Mouse (Mus musculus): ENCODE measurements at regions not wholly inside any gene's neighbourhood (a gene's known extent, or its start where the extent isn't known, plus 50 kb on each side); places are given as distances from the start of the nearest gene placed in this dataset.

DNA sequence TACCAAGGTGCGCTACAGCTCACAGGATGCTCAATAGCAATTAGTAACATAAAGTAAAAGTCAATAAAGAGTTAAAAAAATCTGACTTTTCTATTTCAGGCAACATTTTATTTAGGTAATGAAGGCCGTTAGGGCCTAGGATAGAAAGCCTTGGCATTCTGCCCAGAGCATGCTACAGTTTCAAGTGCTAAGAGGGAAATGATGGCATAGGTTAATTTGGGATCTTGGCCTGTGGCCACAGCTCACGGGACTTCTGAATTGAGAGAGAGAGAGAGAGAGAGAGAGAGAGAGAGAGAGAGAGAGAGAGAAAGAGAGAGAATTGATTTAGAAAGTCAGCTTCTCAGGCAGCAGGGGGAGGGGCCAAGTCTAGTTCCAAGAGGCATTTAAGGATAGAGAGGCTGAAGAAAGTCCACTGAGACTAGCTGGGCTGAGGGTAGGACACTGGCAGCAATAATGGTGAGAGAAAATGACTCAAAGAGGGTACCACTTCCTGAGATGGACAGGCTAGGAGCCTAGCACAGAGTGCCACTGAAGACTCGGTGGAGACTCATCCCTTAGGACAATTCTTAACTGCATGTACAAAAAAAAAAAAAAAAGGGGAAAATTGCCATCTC is 52.6 kb upstream of the Klf14 start:
- Histone ChIP-seq H3K4me2 (replicated peaks; ENCODE audit: low read depth, low read length, severe bottlenecking) (no peak overlapping the region), H3K9ac (ENCODE audit: low read depth, low read length, severe bottlenecking) (no peak overlapping the region), H3K9me3 (ENCODE audit: control insufficient read depth, low read length) (no peaks in the 10 kb centered on the region), H3K27me3 (ENCODE audit: control insufficient read depth, insufficient read depth, low read length) (no peaks in the 10 kb centered on the region), H3K27ac (replicated peaks; ENCODE audit: low read depth, low read length) (0 out of 2 replicates have a peak overlapping the region, but pooled peaks have one; percentile 38), H3K4me1 (ENCODE audit: control insufficient read depth, insufficient read depth, low read length) (peaks cover 17% of the 10 kb centered on the region), H3K36me3 (ENCODE audit: control insufficient read depth, insufficient read depth, low read length) (no peaks in the 10 kb centered on the region), H3K4me3 (replicated peaks; ENCODE audit: low read length) (no peak overlapping the region)
- ATAC-seq (ENCODE audit: low FRiP score, low read depth), result peak; percentile 67
- TF ChIP-seq POLR2A (IDR thresholded peaks at IDR 0.05; ENCODE audit: borderline replicate concordance, extremely low read depth, insufficient read depth, insufficient read length), result no peak
- DNase-seq (ENCODE audit: low spot score), result peak; percentile 96
- WGBS, result 29% methylated on average over 4 of the region's 4 CpGs

GRCm38 (mm10) chr6:31016566-31016965 is 57.7 kb upstream of the Klf14 start:
- ATAC-seq (ENCODE audit: low FRiP score, low read depth) (no peak), DNase-seq (ENCODE audit: low spot score) (no peak)
- 66% methylated on average over 7 of the region's 7 CpGs for WGBS
- H3K9me3 ChIP-seq (ENCODE audit: control insufficient read depth, low read length), result no peaks in the 10 kb centered on the region
- H3K27ac ChIP-seq (replicated peaks; ENCODE audit: low read depth, low read length), result no peak overlapping the region
- H3K4me2 ChIP-seq (replicated peaks; ENCODE audit: low read depth, low read length, severe bottlenecking), result no peak overlapping the region
- no peaks in the 10 kb centered on the region for H3K36me3 ChIP-seq (ENCODE audit: control insufficient read depth, insufficient read depth, low read length)
- H3K9ac ChIP-seq (ENCODE audit: low read depth, low read length, severe bottlenecking), result no peak overlapping the region
- TF ChIP-seq POLR2A (IDR thresholded peaks at IDR 0.05; ENCODE audit: borderline replicate concordance, extremely low read depth, insufficient read depth, insufficient read length), result no peak
- H3K27me3 ChIP-seq (ENCODE audit: control insufficient read depth, insufficient read depth, low read length), result no peaks in the 10 kb centered on the region
- no peak overlapping the region for H3K4me3 ChIP-seq (replicated peaks; ENCODE audit: low read length)
- H3K4me1 ChIP-seq (ENCODE audit: control insufficient read depth, insufficient read depth, low read length), result peaks cover 9% of the 10 kb centered on the region

- 89% methylated on average over 5 of the region's 5 CpGs for WGBS
- no peaks in the 10 kb centered on the region for H3K36me3 ChIP-seq (ENCODE audit: control insufficient read depth, insufficient read depth, low read length)
- no peak overlapping the region for H3K9ac ChIP-seq (ENCODE audit: low read depth, low read length, severe bottlenecking)
- no peaks in the 10 kb centered on the region for H3K27me3 ChIP-seq (ENCODE audit: control insufficient read depth, insufficient read depth, low read length)
- H3K4me2 ChIP-seq (replicated peaks; ENCODE audit: low read depth, low read length, severe bottlenecking), result no peak overlapping the region
- H3K27ac ChIP-seq (replicated peaks; ENCODE audit: low read depth, low read length), result no peak overlapping the region
- no peak for DNase-seq (ENCODE audit: low spot score)
- H3K4me3 ChIP-seq (replicated peaks; ENCODE audit: low read length), result no peak overlapping the region
- H3K9me3 ChIP-seq (ENCODE audit: control insufficient read depth, low read length), result no peaks in the 10 kb centered on the region
- ATAC-seq (ENCODE audit: low FRiP score, low read depth), result no peak
- no peaks in the 10 kb centered on the region for H3K4me1 ChIP-seq (ENCODE audit: control insufficient read depth, insufficient read depth, low read length)
- TF ChIP-seq POLR2A (IDR thresholded peaks at IDR 0.05; ENCODE audit: borderline replicate concordance, extremely low read depth, insufficient read depth, insufficient read length), result no peak
Observed at GRCm38 (mm10) chr6:31021776-31022175, 62.9 kb upstream of the Klf14 start.

DNA sequence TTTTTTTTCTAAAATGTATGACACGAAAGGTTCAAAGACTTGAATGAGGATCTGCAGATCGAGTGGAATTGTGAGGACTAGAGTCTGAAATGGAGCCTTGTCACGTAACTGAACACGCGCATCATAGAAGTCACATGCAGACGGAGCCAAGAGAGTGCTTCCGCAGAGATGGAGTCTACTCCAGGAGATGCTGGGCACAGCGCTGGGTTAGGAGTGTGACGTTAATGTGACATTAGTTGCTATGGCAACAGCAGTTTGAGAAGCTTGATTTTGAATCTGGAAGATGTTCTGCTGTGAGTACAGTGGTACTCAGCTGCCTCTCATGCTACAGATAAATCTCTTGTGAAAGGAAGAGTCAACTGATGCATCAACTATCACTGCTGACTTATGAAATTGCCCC is 70.9 kb upstream of the Klf14 start:
- H3K27ac ChIP-seq (replicated peaks; ENCODE audit: low read depth, low read length), result no peak overlapping the region
- H3K4me2 ChIP-seq (replicated peaks; ENCODE audit: low read depth, low read length, severe bottlenecking), result no peak overlapping the region
- no peak overlapping the region for H3K4me3 ChIP-seq (replicated peaks; ENCODE audit: low read length)
- H3K36me3 ChIP-seq (ENCODE audit: control insufficient read depth, insufficient read depth, low read length), result no peaks in the 10 kb centered on the region
- 86% methylated on average over 9 of the region's 9 CpGs for WGBS
- ATAC-seq (ENCODE audit: low FRiP score, low read depth), result no peak
- no peak overlapping the region for H3K9ac ChIP-seq (ENCODE audit: low read depth, low read length, severe bottlenecking)
- H3K27me3 ChIP-seq (ENCODE audit: control insufficient read depth, insufficient read depth, low read length), result no peaks in the 10 kb centered on the region
- no peaks in the 10 kb centered on the region for H3K4me1 ChIP-seq (ENCODE audit: control insufficient read depth, insufficient read depth, low read length)
- H3K9me3 ChIP-seq (ENCODE audit: control insufficient read depth, low read length), result no peaks in the 10 kb centered on the region
- TF ChIP-seq POLR2A (IDR thresholded peaks at IDR 0.05; ENCODE audit: borderline replicate concordance, extremely low read depth, insufficient read depth, insufficient read length), result no peak
- DNase-seq (ENCODE audit: low spot score), result no peak

DNA sequence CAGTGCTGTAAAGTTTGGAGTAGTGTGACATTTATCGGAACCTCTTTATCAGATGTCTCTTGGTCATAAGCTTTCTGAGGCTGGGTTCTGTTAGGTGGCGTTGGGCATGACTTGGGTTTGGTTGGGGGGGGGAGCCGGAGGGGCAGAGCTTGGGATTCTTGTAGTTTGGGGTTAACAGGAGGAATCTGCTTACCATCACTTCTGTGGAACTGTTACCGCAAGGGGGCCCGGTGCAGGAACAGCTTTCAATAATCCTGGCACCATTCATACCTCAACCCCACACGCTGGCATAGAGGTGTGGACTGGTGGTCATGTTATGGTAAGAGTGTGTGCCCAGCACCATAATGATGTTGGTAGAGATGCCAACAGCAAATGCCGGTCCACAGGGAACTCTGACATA is 72.1 kb upstream of the Klf14 start:
- Histone ChIP-seq H3K27ac (replicated peaks; ENCODE audit: low read depth, low read length) (no peak overlapping the region), H3K9me3 (ENCODE audit: control insufficient read depth, low read length) (no peaks in the 10 kb centered on the region), H3K4me1 (ENCODE audit: control insufficient read depth, insufficient read depth, low read length) (no peaks in the 10 kb centered on the region), H3K4me3 (replicated peaks; ENCODE audit: low read length) (no peak overlapping the region), H3K36me3 (ENCODE audit: control insufficient read depth, insufficient read depth, low read length) (no peaks in the 10 kb centered on the region), H3K9ac (ENCODE audit: low read depth, low read length, severe bottlenecking) (no peak overlapping the region), H3K4me2 (replicated peaks; ENCODE audit: low read depth, low read length, severe bottlenecking) (no peak overlapping the region), H3K27me3 (ENCODE audit: control insufficient read depth, insufficient read depth, low read length) (no peaks in the 10 kb centered on the region)
- 78% methylated on average over 7 of the region's 7 CpGs for WGBS
- TF ChIP-seq POLR2A (IDR thresholded peaks at IDR 0.05; ENCODE audit: borderline replicate concordance, extremely low read depth, insufficient read depth, insufficient read length), result no peak
- ATAC-seq (ENCODE audit: low FRiP score, low read depth), result no peak
- DNase-seq (ENCODE audit: low spot score), result no peak

- no peak overlapping the region for H3K4me3 ChIP-seq (replicated peaks; ENCODE audit: low read length)
- H3K27me3 ChIP-seq (ENCODE audit: control insufficient read depth, insufficient read depth, low read length), result no peaks in the 10 kb centered on the region
- no peak overlapping the region for H3K27ac ChIP-seq (replicated peaks; ENCODE audit: low read depth, low read length)
- ATAC-seq (ENCODE audit: low FRiP score, low read depth) (no peak), DNase-seq (ENCODE audit: low spot score) (no peak)
- WGBS, result 88% methylated on average over 4 of the region's 4 CpGs
- H3K9ac ChIP-seq (ENCODE audit: low read depth, low read length, severe bottlenecking), result no peak overlapping the region
- no peak for TF ChIP-seq POLR2A (IDR thresholded peaks at IDR 0.05; ENCODE audit: borderline replicate concordance, extremely low read depth, insufficient read depth, insufficient read length)
- H3K4me1 ChIP-seq (ENCODE audit: control insufficient read depth, insufficient read depth, low read length), result no peaks in the 10 kb centered on the region
- no peaks in the 10 kb centered on the region for H3K9me3 ChIP-seq (ENCODE audit: control insufficient read depth, low read length)
- no peaks in the 10 kb centered on the region for H3K36me3 ChIP-seq (ENCODE audit: control insufficient read depth, insufficient read depth, low read length)
- no peak overlapping the region for H3K4me2 ChIP-seq (replicated peaks; ENCODE audit: low read depth, low read length, severe bottlenecking)
Observed at GRCm38 (mm10) chr6:31032147-31032546, 73.3 kb upstream of the Klf14 start.

All from limb, embryonic 14.5 days (tissue).